Mouse (Mus musculus) bone marrow, adult 2 months (tissue): Measurements from ENCODE around the gene Fnbp1.

Experiments
- CTCF ChIP-seq: fragments of 200-500 bp; IDR thresholded peaks from 2 replicates; pipeline ENCODE4 v1.5.1; 2011; ENCODE audit warnings: low read length, control low read depth; ENCODE audit not compliant: control insufficient read depth, insufficient read depth
- POLR2A ChIP-seq: fragments of 200-500 bp; IDR thresholded peaks from 2 replicates; pipeline ENCODE4 v1.6.1; 2011; ENCODE audit warnings: low read depth, mild to moderate bottlenecking, control low read depth, low read length, borderline replicate concordance; ENCODE audit not compliant: control insufficient read depth

DNA sequence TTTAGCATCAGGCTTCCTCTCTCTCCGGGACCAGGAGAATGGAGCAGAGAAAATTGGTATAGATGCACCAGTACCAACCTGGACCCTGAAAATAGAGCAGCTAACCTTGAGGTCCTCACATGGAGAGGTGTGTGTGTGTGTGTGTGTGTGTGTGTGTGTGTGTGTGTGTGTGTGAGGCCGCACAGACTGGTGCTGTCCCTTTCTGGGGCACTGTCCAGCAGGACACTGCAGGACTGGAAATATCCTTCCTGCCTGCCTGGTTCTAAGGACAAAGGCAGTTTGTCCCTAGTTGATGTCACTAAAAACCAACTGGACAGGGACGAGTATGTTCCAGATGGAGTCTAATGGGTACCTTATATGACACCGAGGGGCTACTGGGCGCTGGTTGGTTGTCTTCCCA, 117.9 kb downstream of the Fnbp1 start:
- TF ChIP-seq POLR2A = no peak
- no peak for TF ChIP-seq CTCF
